Mouse (Mus musculus) gastrocnemius, postnatal 25 days (tissue): ENCODE data around the gene Adamts4. TPM values are rescaled to one million over a fixed set of nuclear protein-coding genes. Genes with fewer than 3 reads are reported as not detected.
A peak's percentile ranks its signal among the peaks of the same experiment; 100 is the strongest.

Source experiments
- DNase-seq: peaks from one replicate; pipeline ENCODE4 v3.0.0; 2022
- long read RNA-seq, 2 experiments: library from polyadenylated mRNA; stranded (forward); transcript quantifications; one replicate each; pipeline ENCODE4 v2.0.0; 2021
- total RNA-seq, 2 experiments: library from RNA; stranded (reverse); gene quantifications; 1 replicate in 1 of 2; 2 replicates in 1 of 2; pipeline ENCODE4 v1.2.3; 2021

Gene Adamts4
- 1 to 10 TPM in 1 of 2 experiments, under 1 TPM in 1; 0.43 to 1.4 TPM for total RNA-seq
- long read RNA-seq, experiment 1, partial matches to known transcripts: 1 of 1 reads
- long read RNA-seq, experiment 1, other reads (novel, unspliced or antisense): 0 of 1 reads
- long read RNA-seq, experiment 2: 0 reads

GRCm38 (mm10) chr1:171249913-171250600 is at the start of gene Adamts4:
Gene Adamts4 (plus strand): TSS chr1:171250421.
- DNase-seq: peak; percentile 45

- DNase-seq: no peak
Observed at GRCm38 (mm10) chr1:171200769-171201168, 49.5 kb upstream of the Adamts4 start.

- DNase-seq: no peak
Observed at GRCm38 (mm10) chr1:171203471-171204248, 46.6 kb upstream of the Adamts4 start.

- DNase-seq: no peak
Observed at GRCm38 (mm10) chr1:171204249-171204644, 46.0 kb upstream of the Adamts4 start.

GRCm38 (mm10) chr1:171205704-171206493 is 44.3 kb upstream of the Adamts4 start:
- DNase-seq: no peak

GRCm38 (mm10) chr1:171209409-171209808 is 40.8 kb upstream of the Adamts4 start:
- DNase-seq: no peak

- no peak for DNase-seq
Observed at GRCm38 (mm10) chr1:171212854-171213253, 37.4 kb upstream of the Adamts4 start.

- DNase-seq: no peak
Observed at GRCm38 (mm10) chr1:171213801-171214496, 36.3 kb upstream of the Adamts4 start, which contains the start of gene Nr1i3. Gene Nr1i3 (plus strand): TSS chr1:171213970.

GRCm38 (mm10) chr1:171216241-171216955 is 33.8 kb upstream of the Adamts4 start:
- no peak for DNase-seq

GRCm38 (mm10) chr1:171220871-171221270 is 29.4 kb upstream of the Adamts4 start:
- peak; percentile 63 for DNase-seq

GRCm38 (mm10) chr1:171221281-171222193 is 28.7 kb upstream of the Adamts4 start:
- peak; percentile 20 for DNase-seq

GRCm38 (mm10) chr1:171222238-171223155 is 27.7 kb upstream of the Adamts4 start, which contains the start of gene Tomm40l:
Gene Tomm40l (minus strand): TSS chr1:171222514.
- peak; percentile 97 for DNase-seq

GRCm38 (mm10) chr1:171223168-171223567 is 27.1 kb upstream of the Adamts4 start:
- no peak for DNase-seq

GRCm38 (mm10) chr1:171223796-171224195 is 26.4 kb upstream of the Adamts4 start:
- no peak for DNase-seq

GRCm38 (mm10) chr1:171224857-171225256 is 25.4 kb upstream of the Adamts4 start, which contains the start of gene Apoa2:
Gene Apoa2 (plus strand): TSS chr1:171225054.
- no peak for DNase-seq

GRCm38 (mm10) chr1:171226780-171227179 is 23.4 kb upstream of the Adamts4 start:
- no peak for DNase-seq

- no peak for DNase-seq
Observed at GRCm38 (mm10) chr1:171227879-171228278, 22.3 kb upstream of the Adamts4 start.

- no peak for DNase-seq
Observed at GRCm38 (mm10) chr1:171229750-171230149, 20.5 kb upstream of the Adamts4 start.

GRCm38 (mm10) chr1:171230215-171230614 is 20.0 kb upstream of the Adamts4 start:
- DNase-seq: no peak
